Mouse (Mus musculus) intestine, postnatal 0 days (tissue): Measurements from ENCODE around the gene Adamtsl3. TPM values are rescaled to one million over a fixed set of nuclear protein-coding genes. Genes with fewer than 3 reads are reported as not detected.

Experiments
- ATAC-seq: fragments of 200-750 bp; cut with Nextera tagmentation; 2 replicates; pipeline ENCODE4 v1.8.0; 2017; ENCODE audit warnings: mild to moderate bottlenecking, moderate TSS enrichment, moderate library complexity
- H3K27ac ChIP-seq: fragments of 300-500 bp; sonication (generic); 2 replicates; pipeline ENCODE4 v1.5.1; 2014; ENCODE audit warnings: mild to moderate bottlenecking, low read depth, low read length, moderate library complexity
- H3K27me3 ChIP-seq: fragments of 300-500 bp; sonication (generic); replicated peaks from 2 replicates; pipeline ENCODE4 v1.6.1; 2014; ENCODE audit warnings: low read length, mixed read lengths; ENCODE audit not compliant: control insufficient read depth, insufficient read depth
- H3K36me3 ChIP-seq: fragments of 300-500 bp; sonication (generic); 2 replicates; pipeline ENCODE4 v1.6.1; 2014; ENCODE audit warnings: mild to moderate bottlenecking, moderate library complexity; ENCODE audit not compliant: control insufficient read depth, insufficient read depth
- H3K4me1 ChIP-seq: fragments of 300-500 bp; sonication (generic); replicated peaks from 2 replicates; pipeline ENCODE4 v1.6.1; 2014; ENCODE audit warnings: antibody characterized with exemption, low read length, mixed read lengths; ENCODE audit not compliant: control insufficient read depth, insufficient read depth
- H3K4me2 ChIP-seq: fragments of 300-500 bp; sonication (generic); replicated peaks from 2 replicates; pipeline ENCODE4 v1.6.1; 2014; ENCODE audit warnings: low read depth, mild to moderate bottlenecking, moderate library complexity
- H3K4me3 ChIP-seq: fragments of 300-500 bp; sonication (generic); 2 replicates; pipeline ENCODE4 v1.5.1; 2014; ENCODE audit warnings: low read depth, low read length
- H3K9ac ChIP-seq: fragments of 300-500 bp; sonication (generic); 2 replicates; pipeline ENCODE4 v1.6.1; 2014; ENCODE audit warnings: mild to moderate bottlenecking, low read depth, low read length
- H3K9me3 ChIP-seq: fragments of 300-500 bp; sonication (generic); 2 replicates; pipeline ENCODE4 v1.6.1; 2016; ENCODE audit warnings: mixed run types; ENCODE audit not compliant: control insufficient read depth
- CTCF ChIP-seq: sonication (generic); IDR thresholded peaks from 2 replicates; pipeline ENCODE4 v1.5.1; 2016; ENCODE audit warnings: low read depth, mild to moderate bottlenecking, control low read depth, antibody characterized with exemption, moderate library complexity
- WGBS: fragments of 180-500 bp; shearing (Covaris S2); extraction: QIAGEN DNeasy Blood & Tissue Kit; methylation state at CpG from one replicate; pipeline ENCODE4 v1.1.7; 2014; 5-methylcytosine and 5-hydroxymethylcytosine counted together
- polyA plus RNA-seq: library from polyadenylated mRNA; unstranded; fragments of >200 nt; fragmentation: Nextera tagmentation; extraction: Ambion mirVana; gene quantifications from 2 replicates; pipeline ENCODE4 v1.2.1, GENCODE M21; 2015

Gene Adamtsl3
- polyA plus RNA-seq, 1 experiment from 2014 or later = 0.96 TPM

- H3K4me2 ChIP-seq = no peak overlapping the region
- no peaks in the 10 kb centered on the region for H3K36me3 ChIP-seq
- H3K4me3 ChIP-seq = no peak overlapping the region
- H3K9me3 ChIP-seq = no peaks in the 10 kb centered on the region
- WGBS = 45% methylated on average over 3 of the region's 3 CpGs
- no peaks in the 10 kb centered on the region for H3K4me1 ChIP-seq
- no peak overlapping the region for H3K9ac ChIP-seq
- no peaks in the 10 kb centered on the region for H3K27me3 ChIP-seq
- no peak for TF ChIP-seq CTCF
- no peak for ATAC-seq
- H3K27ac ChIP-seq = no peak overlapping the region
Observed at GRCm38 (mm10) chr7:82422561-82422960, 87.1 kb downstream of the Adamtsl3 start.

DNA sequence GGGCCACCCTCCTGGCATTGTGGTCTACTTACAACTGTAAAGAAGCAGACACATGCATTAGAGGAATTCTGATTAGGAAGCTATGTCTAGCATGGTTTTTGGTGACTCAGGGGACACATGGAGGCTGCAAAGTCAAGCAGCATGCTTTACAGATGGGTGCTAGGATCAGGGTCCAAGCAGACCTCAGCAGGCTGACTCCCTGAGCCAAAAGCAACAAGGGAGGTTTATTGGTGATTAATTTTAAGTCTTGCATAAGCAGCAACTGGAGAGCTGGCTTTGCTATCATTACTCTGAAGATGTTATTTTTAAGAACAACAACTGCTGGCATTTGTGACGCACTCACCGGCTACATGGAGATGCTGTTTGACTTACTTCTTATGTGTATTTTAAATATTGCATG is 88.1 kb downstream of the Adamtsl3 start:
- Histone ChIP-seq H3K4me3 (no peak overlapping the region), H3K36me3 (no peaks in the 10 kb centered on the region), H3K4me1 (no peaks in the 10 kb centered on the region), H3K27me3 (no peaks in the 10 kb centered on the region), H3K9me3 (no peaks in the 10 kb centered on the region), H3K9ac (no peak overlapping the region), H3K27ac (no peak overlapping the region), H3K4me2 (no peak overlapping the region)
- whole genome bisulfite sequencing = 61% methylated on average over 2 of the region's 2 CpGs
- no peak for TF ChIP-seq CTCF
- ATAC-seq = no peak

GRCm38 (mm10) chr7:82424281-82424680 is 88.8 kb downstream of the Adamtsl3 start:
- Histone ChIP-seq H3K9me3 (no peaks in the 10 kb centered on the region), H3K4me3 (no peak overlapping the region), H3K9ac (no peak overlapping the region), H3K36me3 (no peaks in the 10 kb centered on the region), H3K27me3 (no peaks in the 10 kb centered on the region), H3K4me2 (no peak overlapping the region), H3K27ac (no peak overlapping the region), H3K4me1 (no peaks in the 10 kb centered on the region)
- 77% methylated on average over 1 of the region's 1 CpGs for WGBS
- TF ChIP-seq CTCF = no peak
- ATAC-seq = no peak

- Histone ChIP-seq H3K4me3 (no peak overlapping the region), H3K9me3 (no peaks in the 10 kb centered on the region), H3K4me2 (no peak overlapping the region), H3K4me1 (no peaks in the 10 kb centered on the region), H3K27me3 (no peaks in the 10 kb centered on the region), H3K9ac (no peak overlapping the region), H3K36me3 (no peaks in the 10 kb centered on the region), H3K27ac (no peak overlapping the region)
- WGBS = 50% methylated on average over 11 of the region's 11 CpGs
- TF ChIP-seq CTCF = no peak
- ATAC-seq = no peak
Observed at GRCm38 (mm10) chr7:82425374-82425773, 89.9 kb downstream of the Adamtsl3 start.

GRCm38 (mm10) chr7:82429447-82429846 is 94.0 kb downstream of the Adamtsl3 start:
- Histone ChIP-seq H3K36me3 (no peaks in the 10 kb centered on the region), H3K4me1 (no peaks in the 10 kb centered on the region), H3K9me3 (no peaks in the 10 kb centered on the region), H3K4me3 (no peak overlapping the region), H3K4me2 (no peak overlapping the region), H3K27ac (no peak overlapping the region), H3K27me3 (no peaks in the 10 kb centered on the region), H3K9ac (no peak overlapping the region)
- no peak for TF ChIP-seq CTCF
- WGBS = 59% methylated on average over 4 of the region's 4 CpGs
- no peak for ATAC-seq

DNA sequence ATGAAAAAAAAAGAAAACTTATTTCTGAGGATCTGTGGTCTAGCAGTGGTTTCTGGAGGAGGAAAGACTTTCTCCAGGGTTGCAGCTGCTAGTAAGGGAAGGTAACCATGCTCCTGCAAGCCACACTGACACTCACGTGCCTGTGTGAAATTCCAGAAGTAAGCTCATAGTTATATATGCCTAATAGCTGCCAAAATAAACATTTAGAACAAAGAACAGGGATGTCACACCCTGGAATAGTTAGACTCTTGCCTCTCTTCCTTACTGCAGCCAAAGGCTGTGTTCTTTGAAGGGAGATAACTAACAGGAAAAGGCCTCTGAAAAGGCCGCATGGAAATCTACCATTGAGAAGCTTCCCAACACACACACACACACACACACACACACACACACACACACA is 96.1 kb downstream of the Adamtsl3 start:
- Histone ChIP-seq H3K9me3 (no peaks in the 10 kb centered on the region), H3K27me3 (no peaks in the 10 kb centered on the region), H3K9ac (no peak overlapping the region), H3K36me3 (no peaks in the 10 kb centered on the region), H3K4me3 (no peak overlapping the region), H3K4me1 (no peaks in the 10 kb centered on the region), H3K4me2 (no peak overlapping the region), H3K27ac (no peak overlapping the region)
- TF ChIP-seq CTCF = no peak
- 10% methylated on average over 2 of the region's 2 CpGs for WGBS
- no peak for ATAC-seq

GRCm38 (mm10) chr7:82433226-82433625 is 97.7 kb downstream of the Adamtsl3 start:
- no peak overlapping the region for H3K4me2 ChIP-seq
- no peak overlapping the region for H3K4me3 ChIP-seq
- 79% methylated on average over 2 of the region's 2 CpGs for WGBS
- no peaks in the 10 kb centered on the region for H3K4me1 ChIP-seq
- no peak overlapping the region for H3K9ac ChIP-seq
- H3K27ac ChIP-seq = no peak overlapping the region
- H3K27me3 ChIP-seq = no peaks in the 10 kb centered on the region
- no peaks in the 10 kb centered on the region for H3K9me3 ChIP-seq
- ATAC-seq = no peak
- TF ChIP-seq CTCF = no peak
- H3K36me3 ChIP-seq = no peaks in the 10 kb centered on the region
